Mouse (Mus musculus): ENCODE measurements around the gene L3mbtl1.
"Not testable (repeated sequence)": the region's sequence is repeated elsewhere in the genome, so short reads cannot be mapped to it uniquely, and the experiment has no call there.

L3mbtl1 gene

DNA sequence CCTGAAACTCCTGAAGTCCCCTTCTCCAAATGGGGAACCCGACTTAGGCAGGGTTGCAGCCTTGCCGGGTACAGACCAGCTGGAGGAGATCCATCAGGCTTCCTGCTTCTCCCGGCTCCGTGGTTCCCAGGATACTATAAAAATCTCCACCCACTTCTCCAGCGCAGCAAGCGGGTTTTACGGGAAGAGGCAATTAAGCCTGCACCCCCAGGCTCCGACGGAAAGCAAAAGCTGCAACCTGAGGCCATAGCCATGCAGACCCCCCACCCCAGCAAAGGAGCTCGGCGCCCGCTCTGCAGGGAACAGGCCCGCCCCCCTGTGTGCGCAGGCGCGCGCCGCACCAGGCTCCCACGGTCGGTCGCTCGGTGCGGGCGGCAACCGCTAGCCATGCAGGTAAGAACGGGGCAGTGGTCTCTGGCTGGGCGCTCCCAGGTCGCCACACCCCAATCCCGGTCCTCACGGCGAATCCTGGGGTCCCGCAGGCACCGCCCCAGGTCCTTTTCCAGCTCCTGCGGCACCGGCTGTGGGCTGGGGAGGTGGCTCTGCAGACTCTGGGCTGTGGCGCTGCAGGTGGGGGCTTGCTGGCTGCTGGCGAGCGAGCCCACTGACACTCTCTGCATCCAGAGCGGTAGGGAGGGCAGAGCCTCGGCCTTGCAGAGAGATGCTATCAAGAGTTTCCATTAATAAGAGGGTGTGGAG lies at the start of gene L3mbtl1:
Gene L3mbtl1 (plus strand): TSS at position 325 of the 699 bp plus-strand sequence.
- no peak for DNase-seq (ENCODE audit: low read depth)

DNA sequence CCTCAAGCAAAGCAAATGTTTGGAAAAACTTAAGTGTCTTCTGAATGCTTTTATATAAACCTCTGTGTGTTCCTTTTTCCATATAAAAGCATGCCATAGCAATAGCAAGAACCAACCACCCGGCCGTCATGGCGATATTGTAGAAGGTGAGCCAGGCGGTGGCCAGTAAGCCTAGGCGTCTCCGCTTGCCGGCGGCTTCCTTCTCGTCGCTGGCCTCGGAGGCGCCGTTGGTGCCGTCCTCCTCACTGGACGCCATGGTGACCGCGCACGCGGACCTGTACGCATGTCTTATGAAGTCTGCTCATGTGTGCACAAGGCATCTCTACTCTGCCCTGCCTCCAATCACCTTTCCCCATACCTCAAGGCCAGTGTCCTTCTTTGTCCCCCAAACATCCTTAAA lies 44.0 kb upstream of the L3mbtl1 start:
- DNase-seq (ENCODE audit: low read depth) = not testable (repeated sequence)

DNA sequence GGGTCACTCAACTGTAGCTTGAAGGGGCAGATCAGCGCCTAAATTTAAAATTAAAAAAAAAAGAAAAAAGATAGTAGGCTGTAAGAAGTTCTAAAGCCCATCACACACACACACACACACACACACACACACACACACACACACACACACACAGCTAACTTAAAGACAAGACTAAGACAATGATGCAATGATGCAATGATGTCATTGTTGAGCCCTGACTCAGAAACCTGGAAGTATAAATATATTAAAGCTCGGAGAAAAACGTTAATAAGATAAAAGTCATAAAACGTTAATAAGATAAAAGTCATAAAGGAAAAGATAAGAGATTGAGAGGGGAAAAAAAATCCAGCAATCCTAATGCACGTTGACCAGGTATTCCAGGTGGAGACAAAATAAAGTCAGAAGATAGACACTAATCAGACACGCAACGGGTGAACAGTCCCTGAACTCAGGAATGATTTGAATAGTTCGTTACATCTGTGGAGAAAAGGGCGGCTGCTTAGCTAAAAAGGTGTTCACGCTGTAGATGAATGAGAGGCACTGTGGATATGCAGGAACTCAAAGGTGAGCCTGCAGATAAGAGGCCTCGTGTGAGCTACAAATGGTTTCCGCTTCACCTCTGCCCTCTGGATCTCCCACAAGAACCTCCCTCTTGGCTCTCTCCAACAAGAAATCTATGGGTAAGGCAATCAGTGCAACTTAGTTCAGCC lies 43.2 kb upstream of the L3mbtl1 start:
- no peak for DNase-seq (ENCODE audit: low read depth)

DNA sequence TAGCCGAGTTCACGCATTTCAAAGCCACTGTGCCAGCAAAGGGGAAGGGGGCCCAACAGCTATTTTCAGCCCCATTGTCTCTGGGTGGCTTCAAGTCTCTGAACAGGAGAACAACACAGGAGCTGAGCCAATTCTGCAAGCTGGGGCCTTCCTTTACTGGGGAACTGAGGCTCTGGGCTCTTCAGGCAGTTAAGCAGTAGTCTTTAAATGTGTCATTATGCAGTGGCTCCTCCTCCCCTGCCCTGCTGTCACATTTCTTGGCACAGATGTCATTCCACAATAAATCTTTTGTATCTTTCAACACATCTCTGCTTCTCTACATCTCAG lies 42.7 kb upstream of the L3mbtl1 start:
- no peak for DNase-seq (ENCODE audit: low read depth)

DNA sequence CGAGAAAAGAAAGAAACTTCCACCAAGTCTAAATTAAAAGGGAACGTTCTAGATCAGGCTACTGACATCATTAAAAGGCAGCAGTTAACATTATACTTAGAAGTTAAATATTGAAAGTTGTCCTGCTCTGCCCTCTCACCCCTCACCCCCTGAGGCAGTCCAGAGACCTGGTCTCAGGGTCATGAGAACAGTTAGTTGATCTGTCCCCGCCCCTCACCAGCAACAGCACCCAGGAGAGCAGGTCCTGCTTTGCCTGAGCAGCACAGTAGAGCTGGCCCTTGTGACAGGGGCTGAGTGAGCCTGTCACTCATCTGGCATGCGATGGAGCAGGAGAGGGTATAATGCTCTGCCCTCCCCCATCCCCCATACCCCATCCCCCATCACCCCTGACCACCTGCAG lies 37.4 kb upstream of the L3mbtl1 start:
- DNase-seq (ENCODE audit: low read depth) = no peak

DNA sequence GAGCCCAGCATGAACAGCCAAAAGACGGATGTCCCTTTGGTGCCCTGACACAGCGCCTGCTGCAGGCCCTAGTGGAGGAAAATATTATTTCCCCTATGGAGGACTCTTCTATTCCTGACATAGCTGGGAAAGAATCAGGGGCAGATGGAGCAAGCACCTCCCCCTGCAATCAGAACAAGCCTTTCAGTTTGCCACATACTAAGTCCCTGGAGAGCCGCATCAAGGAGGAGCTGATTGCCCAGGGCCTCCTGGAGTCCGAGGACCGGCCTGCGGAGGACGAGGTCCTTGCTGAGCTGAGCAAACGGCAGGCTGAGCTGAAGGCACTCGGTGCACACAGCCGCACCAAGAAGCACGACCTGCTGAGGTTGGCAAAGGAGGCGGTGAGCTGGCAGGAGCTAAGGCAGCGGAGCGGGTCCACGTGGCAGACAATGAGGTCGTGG lies 35.2 kb upstream of the L3mbtl1 start:
- no peak for DNase-seq (ENCODE audit: low read depth)

DNA sequence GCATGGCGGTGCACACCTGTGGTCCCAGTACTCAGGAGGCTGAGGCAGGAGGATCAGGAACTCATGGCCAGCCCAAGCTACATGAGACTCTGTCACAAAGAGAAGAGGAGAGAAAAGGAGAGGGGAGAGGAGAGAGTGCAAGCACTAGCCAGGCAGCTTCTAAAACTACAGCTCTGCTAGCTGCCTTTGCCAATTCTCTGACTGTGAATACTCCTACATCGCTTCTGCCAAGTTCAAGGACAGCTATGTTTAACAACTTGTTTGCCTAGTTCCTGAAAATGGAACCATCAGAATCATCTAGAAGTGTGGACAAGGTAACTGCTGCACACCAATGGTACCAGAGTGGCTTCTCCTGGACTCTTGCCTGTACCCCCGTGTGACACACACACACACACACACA lies 29.2 kb upstream of the L3mbtl1 start:
- no peak for DNase-seq (ENCODE audit: low read depth)

DNA sequence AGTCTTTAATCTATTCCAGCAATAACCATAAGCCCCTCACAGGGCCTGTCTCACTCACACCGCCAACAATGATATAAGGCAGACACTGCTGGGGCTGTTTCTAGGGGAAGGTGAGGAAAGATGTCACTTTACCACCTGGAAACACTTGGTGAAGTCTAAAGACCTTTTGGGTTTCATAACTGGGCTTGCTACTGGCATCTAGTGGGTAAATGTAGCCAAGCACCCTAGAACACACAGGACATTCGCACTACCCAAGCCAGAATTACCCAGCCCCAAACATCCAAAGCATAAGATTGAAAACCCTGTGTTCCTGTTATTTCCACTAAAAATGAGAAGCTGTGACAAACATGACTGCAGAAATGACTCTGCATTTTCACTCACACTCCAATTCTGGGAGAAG lies 28.8 kb upstream of the L3mbtl1 start:
- no peak for DNase-seq (ENCODE audit: low read depth)

DNA sequence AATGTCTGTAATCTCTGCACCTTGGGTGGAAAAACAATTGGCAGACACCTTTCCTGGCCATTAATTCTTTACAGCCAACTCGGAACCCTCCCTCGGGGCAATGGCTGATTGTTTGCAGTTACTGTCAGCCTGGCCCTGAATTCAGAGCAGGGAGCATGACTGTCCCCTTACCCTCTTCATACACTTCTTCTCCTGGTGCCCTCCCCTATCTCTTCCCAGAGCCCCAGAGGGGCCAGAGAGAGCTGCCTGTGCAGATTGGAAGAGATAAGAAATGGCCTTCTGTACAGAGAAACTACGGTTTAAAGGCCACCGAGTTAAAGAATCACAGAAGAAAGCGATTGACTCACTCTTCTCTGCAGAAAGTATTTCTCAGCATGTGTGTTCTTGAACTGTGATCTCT lies 23.3 kb upstream of the L3mbtl1 start:
- no peak for DNase-seq (ENCODE audit: low read depth)

DNA sequence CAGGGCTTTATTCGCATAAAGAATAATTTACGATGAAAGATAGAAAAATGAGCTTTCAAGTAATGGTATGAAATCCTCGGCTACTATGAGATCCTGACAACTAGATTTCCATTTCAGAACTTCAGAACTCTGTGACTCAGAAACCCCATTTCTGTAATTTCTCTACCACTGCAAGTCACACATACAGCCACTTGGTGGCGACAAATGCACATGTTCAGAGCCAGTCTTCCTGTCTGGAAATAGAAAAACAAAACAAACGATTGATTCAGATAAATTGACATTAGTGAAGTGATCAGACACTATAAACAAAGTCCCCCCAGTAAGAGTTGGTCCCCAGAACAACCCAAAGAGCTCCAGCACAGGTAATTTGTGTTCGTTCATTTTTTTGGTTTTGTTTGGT lies 21.1 kb upstream of the L3mbtl1 start:
- peak; percentile 85 for DNase-seq (ENCODE audit: low read depth)

DNA sequence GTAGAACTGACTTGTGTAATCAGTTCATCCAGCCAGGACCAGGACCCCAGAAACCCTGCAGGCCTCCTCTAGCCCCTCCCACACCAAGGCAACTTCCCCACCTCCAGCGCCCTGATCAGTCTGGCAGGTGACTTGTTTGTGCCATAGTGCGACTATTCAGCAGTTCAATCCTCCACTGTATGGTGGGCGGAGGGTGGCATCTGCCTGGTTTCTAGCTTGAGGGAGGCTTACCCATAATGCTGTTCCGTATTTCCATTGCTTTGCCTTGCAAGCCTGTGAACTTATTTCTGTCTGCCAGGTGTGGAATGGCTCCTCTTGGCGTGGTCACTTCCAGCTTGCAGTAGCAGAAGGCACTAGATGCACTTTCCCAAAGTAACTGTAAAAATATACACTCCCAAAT lies 20.4 kb upstream of the L3mbtl1 start:
- peak; percentile 21 for DNase-seq (ENCODE audit: low read depth)

DNA sequence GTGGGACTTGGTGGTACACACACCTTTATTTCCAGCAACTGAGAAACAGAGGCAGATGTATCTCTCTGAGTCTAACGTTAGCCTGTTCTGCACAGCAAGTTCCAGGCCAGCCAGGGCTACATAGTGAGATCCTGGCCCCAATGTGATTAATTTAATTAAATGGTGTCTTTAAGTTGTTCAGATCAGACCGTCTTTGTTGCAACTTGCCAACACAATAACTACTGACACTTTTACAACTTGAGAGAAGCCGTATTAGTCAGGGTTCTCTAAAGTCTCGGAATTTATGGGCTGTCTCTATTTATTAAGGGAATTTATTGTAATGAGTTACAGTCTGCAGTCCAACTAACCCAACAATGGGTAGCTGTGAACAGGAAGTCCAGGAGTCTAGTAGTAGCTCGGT lies 19.1 kb upstream of the L3mbtl1 start:
- DNase-seq (ENCODE audit: low read depth) = no peak

DNA sequence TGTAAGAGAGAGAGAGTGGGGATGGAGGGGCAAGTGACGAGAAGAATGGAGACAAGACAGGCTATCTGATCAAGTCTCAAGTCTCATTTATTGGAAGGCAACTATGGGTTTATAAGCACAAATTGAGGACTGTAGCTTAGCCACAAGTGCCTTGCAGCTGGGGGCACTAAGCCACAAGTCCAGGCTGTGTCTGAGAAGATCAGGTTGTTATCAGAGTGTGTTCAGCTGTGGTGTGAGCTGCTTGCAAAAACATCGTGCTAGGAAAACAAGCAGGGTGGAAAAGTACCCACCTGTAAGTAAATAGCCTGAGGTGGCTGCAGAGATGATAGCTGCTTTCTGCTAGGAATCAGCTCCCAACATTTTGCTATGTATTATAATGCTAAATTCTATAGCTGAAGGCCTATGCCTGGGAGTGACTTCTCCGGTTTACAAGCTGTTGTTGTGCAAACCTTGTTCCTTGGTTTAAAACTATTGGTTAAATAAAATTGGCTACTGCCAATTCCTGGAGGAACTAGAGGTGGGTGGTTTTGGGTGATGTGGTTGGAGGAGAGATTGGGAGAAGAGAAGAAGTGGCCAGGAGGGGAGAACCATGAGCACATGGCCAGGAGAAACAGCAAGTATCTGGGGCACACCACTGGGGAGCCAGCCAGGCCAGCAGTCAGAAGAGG lies 15.2 kb upstream of the L3mbtl1 start:
- no peak for DNase-seq (ENCODE audit: low read depth)

DNA sequence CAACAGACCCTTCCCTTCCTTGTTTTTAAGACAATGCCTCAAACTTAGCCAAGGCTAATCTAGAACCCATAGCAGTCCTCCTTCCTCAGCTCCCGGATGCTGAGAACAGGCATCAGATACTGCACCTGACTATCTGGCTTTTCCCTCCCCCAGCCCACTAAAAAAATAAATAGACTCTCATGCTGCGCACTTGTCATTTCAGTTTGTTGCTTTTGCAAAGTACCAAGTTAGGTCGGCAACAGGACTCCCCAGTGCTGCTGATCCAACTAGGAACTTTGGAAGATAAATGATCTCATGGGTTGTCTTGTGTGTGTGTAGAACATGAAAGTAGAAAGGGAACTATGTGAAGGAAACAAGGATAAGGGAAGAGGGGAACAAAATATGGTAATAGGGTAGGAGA lies 13.6 kb upstream of the L3mbtl1 start:
- no peak for DNase-seq (ENCODE audit: low read depth)

DNA sequence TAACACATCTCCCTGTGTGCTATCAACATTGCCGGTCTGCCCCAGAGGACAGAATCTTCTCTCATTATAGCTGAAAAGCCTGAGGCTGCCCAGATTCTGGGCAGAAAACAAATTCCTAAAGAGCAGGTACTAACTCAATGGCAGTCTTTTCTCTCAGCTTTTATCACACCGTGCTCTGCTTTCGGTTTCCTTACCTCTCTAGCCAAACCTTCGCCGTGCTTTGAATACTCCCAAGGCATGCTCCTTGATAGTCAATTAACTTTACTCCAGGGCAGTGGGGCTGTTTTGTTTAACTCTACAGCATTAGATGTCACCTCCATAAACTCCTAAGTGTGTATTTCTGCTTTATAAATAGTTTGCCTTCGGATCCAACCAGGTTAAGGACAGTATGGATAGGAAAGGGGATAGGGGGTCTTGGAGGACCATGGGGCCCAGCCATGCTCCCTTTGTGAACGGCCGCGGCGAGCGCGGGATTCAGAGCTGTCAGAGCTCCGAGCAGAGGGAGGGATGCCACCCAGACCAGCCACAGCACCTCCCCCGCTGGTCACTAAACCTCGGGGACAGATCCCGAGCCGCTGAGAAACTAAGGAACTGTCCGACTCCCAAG lies 12.7 kb upstream of the L3mbtl1 start:
- no peak for DNase-seq (ENCODE audit: low read depth)

DNA sequence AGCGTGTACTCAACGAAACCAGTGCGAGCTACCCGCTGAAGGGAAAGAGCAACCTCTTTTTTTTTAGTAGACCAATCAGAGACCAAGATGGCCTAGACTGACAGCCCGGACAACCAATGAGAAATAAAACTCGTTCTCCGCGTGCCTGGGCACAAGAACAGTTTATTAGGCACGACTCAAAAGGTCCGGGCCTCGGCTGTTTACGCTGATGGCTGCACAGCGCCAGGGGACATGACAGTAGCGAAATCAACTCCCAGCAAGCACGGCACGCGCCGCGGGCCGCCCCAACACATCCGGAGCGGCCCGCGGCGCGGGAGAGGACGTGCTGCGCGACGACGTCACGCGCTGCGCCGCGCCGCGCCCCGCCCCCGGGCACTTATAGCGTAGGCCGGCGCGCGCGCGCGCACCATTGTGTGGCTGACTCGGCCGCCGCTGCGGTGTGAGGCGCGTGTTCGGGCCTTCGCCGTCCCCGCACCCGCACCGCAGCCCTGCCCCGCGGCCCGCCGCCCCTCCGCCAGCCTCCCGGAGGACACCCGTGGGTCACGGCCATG lies 12.1 kb upstream of the L3mbtl1 start, which contains the start of gene Srsf6:
Gene Srsf6 (plus strand): TSS at position 406 of the 551 bp plus-strand sequence.
- DNase-seq (ENCODE audit: low read depth) = peak; percentile 95

DNA sequence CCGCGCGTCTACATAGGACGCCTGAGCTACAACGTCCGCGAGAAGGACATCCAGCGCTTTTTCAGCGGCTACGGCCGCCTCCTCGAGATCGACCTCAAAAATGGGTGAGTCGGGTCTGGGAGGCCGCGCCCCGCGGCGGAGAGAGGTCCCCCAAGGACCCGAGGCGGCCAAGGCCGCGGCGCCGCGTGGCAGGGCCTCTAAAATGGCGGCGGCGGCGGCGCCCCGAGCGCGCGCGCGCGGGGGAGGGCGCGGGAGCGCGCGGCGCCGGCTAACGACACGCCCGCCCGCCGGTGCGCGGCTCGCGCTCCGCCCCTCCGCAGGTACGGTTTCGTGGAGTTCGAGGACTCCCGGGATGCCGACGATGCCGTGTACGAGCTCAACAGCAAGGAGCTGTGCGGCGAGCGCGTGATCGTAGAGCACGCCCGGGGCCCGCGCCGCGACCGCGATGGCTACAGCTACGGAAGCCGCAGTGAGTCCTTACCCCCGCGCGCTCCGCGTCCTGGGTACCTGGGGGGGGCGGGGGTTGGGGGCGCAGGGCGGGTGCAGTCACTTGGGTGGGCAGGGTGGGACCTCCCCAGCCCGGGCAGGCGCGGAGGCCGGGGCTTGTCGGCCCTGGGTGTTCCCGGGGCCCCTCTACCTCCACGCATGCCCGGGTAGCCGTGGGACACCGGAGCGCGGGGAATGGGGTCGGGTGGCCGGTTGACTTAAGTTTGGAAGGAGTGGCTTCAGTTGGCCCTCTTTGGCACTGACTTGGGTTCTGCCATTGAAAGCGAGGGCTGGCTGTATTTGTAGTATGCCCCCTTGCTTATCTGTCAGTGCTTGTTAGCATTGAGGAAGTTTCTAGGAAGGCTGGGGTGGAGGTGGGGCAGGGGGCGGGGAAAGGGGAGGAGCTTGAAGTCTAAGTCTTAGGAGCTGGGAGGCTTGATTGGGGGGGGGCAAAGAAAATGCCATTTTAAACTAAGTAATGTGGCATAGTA lies 11.3 kb upstream of the L3mbtl1 start:
- peak; percentile 70 for DNase-seq (ENCODE audit: low read depth)

DNA sequence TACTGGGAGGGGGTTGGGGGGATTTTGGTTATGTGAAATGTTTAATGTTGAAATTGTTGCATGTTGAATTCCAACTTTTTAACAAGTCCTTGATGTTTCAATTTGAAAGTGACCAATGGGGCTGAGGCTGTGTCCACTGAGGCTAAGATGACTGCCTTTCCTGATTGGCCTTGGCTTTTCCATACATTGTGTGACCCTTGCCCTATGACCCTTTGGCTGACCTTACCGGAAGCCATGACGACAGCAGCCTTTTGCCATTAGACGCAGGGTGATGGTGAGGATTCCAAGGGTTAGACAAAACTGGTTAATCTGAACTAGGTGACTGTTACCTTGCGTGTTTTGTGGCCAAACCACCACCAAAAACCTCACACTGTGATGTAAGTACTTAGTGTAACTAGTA lies 10.6 kb upstream of the L3mbtl1 start:
- no peak for DNase-seq (ENCODE audit: low read depth)

DNA sequence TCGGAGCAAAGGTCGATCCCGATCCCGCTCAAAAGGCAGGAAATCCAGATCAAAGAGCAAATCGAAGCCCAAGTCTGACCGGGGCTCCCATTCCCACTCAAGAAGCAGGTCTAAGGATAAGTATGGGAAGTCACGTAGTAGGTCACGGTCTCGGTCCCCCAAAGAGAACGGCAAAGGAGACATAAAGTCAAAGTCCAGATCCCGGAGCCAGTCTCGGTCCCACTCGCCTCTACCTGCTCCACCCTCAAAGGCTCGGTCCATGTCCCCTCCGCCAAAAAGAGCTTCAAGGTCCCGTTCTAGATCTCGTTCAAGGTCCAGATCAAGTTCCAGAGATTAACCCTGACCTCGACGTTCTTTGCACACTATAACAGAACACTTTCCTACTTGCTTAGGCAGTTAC lies 8.9 kb upstream of the L3mbtl1 start:
- peak; percentile 22 for DNase-seq (ENCODE audit: low read depth)

DNA sequence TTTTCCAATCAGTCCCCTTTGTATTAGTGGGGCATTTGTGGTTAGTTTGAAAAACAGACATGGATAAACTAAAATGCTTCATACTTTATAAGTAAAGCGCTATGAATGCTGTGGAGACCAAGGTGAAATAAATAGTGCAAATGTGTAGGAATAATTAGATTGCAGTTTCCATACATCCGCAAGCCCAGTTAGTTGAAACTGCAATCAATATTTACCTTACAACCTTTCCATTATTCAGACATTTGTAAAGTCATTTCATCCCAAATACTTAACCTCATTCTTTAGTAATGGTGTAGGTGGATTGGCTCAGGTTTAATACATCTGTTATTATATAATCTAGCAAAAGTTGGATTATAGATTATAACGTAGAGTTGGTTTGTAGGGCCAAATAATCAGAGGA lies 7.6 kb upstream of the L3mbtl1 start:
- DNase-seq (ENCODE audit: low read depth) = no peak

DNA sequence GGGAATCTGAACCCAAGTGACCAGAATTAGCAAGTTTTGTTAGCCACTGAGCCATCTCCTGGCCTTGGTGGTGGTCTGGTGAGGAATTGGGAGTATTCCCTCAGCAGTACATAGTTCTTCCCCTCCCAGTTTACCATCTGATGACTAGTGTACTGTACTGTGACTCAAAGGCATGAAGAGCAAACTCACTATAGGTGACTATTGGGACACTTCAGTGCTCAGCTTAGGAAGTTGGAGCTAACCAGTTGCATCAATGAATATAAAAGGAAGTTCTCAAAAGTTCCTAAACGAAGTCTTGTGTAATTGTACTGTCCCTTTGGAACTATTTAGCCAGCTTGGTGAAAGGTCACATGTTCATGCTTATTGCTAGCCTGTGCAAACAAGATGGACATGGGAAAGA lies 3.7 kb upstream of the L3mbtl1 start:
- no peak for DNase-seq (ENCODE audit: low read depth)

All from naive thymus-derived CD4-positive, alpha-beta T cell, adult 2 months (primary cell).